Mouse (Mus musculus) megakaryocyte, adult 5-6 weeks (primary cell): ENCODE data around the gene Abcc4. TPM values are rescaled to one million over a fixed set of nuclear protein-coding genes. Genes with fewer than 3 reads are reported as not detected.
A peak's percentile ranks its signal among the peaks of the same experiment; 100 is the strongest.
"Not testable (repeated sequence)": the region's sequence is repeated elsewhere in the genome, so short reads cannot be mapped to it uniquely, and the experiment has no call there.

ENCODE experiments used
- ATAC-seq: 2 replicates; pipeline ENCODE4 v1.8.0; 2016; ENCODE audit warnings: mild to moderate bottlenecking, inconsistent platforms; ENCODE audit not compliant: poor library complexity, severe bottlenecking
- total RNA-seq, 2 experiments: library from RNA; stranded (forward) in 1 of 2; stranded (reverse) in 1 of 2; fragments of 153-499, 151-499 nt in 1 of 2; fragments of 221-1000, 200-1000 nt in 1 of 2; gene quantifications; 2 replicates each; pipeline versions ENCODE4 v1.2.3 to v1.2.4; 2015 to 2017

Abcc4 gene
- total RNA-seq, 2 experiments from 2014 or later = 24.6 to 29.8 TPM

GRCm38 (mm10) chr14:118682339-118683034 lies 23.5 kb downstream of the Abcc4 start:
- 0 out of 2 replicates have a peak, but pooled peaks have one; percentile 35 for ATAC-seq

- ATAC-seq = no peak
Observed at GRCm38 (mm10) chr14:118681087-118681486, 24.9 kb downstream of the Abcc4 start.

DNA sequence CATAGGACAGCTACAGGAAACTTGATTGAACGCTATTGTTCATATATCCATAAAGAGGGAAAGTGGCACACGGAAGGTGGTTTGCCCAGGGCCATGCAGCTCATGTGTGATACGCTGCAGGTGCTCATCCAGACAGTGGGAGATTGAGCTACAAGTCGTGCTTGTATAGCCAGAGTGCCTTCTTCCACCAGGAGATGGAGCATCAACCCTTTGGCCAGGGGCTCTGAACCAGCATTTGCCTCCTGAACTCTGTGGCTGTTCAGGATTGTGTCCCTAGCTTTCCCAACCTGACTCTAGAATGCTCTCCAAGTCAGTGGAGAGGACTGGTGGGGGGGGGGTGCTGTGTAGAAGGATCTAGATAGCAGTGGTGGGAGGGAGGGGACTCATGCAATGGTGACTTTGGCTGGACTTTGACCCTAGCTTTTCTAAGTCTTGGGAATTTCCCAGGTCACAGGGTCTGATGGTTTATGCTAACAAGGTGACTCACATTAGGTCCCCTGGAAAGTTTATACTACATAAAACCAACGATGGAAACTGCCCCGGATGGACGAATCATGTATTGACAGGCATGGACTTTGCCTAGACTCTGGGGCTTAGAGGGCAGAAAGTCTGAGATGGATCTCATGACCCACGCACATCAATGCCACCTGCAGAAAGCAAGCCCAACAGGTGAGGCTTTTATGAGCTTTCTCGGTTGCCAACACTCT lies 27.6 kb downstream of the Abcc4 start:
- no peak for ATAC-seq

GRCm38 (mm10) chr14:118676308-118676994 lies 29.6 kb downstream of the Abcc4 start:
- no peak for ATAC-seq

DNA sequence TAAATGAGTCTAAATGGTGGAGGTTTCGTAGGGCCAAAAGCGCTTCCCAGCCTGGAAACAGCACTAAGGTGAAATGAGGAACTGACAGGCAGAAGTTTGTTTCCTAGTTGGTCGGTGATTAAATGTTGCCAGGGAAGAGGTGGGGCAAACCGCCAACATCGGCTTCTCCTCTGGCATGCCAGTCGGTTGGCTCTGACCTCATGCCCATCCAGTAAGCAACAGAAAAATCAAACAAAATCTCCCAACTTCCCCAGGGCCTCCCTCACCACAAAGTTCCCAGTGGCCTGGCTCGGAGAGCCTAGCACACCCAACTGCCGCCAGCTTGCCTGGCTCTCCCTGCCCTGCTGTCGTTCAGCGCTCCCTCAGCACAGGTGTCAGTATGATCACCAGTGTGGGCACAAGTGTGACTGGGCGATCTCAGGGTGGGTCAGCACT lies 31.3 kb downstream of the Abcc4 start:
- peak; percentile 84 for ATAC-seq

- ATAC-seq = peak; percentile 14
Observed at GRCm38 (mm10) chr14:118674224-118674623, 31.8 kb downstream of the Abcc4 start.

DNA sequence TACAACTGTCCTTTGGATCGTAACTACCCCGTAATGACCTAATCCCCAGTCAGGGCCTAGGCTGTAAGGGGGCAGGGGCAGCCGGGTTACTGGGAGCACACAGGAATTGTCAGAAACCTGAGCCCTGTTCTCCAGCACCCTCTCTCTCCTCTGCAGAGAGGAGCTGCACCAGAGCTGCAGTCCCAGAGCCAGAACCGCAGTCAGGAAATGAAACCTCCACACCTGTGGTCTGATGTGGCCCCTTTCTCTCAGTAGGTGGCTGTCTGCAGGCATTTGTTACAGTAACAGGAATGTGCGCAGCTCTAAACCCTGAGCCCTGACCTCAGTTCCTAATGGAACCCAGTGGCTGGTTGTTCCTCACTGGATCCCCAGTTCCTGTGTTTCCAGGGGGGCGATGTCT lies 32.5 kb downstream of the Abcc4 start:
- peak; percentile 19; the same call in 1 of the 2 replicates for ATAC-seq

DNA sequence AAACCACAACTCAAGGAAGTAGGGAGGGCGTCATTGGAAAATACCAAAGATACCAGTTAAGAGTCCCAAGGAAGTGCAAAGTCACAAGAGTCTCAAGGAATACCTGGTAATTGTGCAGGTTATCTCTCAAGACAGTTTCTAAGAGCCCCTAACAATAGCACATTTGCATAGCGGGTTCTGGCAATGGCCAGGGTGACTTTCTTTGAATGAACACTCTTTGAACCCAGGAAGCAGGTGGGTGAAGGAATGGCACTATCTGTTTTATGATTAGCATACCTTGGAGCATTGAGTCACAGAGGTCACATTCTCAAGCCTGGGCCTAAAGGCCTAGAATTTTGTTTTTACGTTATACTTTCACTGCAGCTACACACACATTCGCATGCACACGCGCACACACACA lies 33.1 kb downstream of the Abcc4 start:
- not testable (repeated sequence) for ATAC-seq

DNA sequence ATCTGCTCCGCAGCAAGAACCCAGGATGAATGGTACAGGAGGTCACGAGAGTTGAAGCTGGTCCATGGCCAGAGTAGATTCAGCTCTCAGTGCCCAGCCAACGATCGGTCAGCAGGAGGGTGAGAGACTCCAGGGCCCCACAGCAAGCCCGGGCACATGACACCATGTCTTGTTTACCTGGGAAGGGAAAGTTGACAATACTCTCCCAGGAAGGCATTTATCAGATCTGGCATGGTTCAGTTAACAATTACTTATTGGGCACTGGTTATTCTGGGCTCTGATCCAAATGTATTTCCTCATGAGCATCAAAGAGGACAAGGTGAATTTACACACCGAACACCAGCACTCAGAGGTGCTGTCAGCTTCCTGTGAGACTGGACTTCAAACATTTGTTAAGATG lies 38.5 kb downstream of the Abcc4 start:
- no peak for ATAC-seq

- ATAC-seq = no peak
Observed at GRCm38 (mm10) chr14:118664661-118665060, 41.4 kb downstream of the Abcc4 start.

GRCm38 (mm10) chr14:118662625-118663276 lies 43.3 kb downstream of the Abcc4 start:
- ATAC-seq = peak; percentile 71

DNA sequence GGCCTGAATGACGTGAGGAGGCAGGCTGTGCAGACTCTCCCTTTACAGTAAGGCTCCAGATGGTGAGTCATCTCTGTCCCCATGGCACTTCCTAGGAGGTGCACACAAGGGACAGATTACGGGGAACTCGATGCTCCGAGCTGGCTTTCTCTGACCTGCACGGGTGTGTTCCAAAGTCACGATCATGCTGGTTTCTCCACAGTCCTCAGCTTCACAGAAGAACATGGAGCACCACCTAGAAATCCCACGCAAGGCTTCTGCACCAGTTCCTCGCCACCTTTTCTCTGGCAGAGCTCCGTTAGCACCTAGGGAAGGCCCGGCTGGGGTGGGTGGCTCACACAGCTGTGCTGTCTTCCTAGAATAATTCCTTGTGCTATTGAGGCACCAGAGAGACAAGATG lies 43.9 kb downstream of the Abcc4 start:
- peak; percentile 36 for ATAC-seq

GRCm38 (mm10) chr14:118659230-118659629 lies 46.8 kb downstream of the Abcc4 start:
- ATAC-seq = no peak

DNA sequence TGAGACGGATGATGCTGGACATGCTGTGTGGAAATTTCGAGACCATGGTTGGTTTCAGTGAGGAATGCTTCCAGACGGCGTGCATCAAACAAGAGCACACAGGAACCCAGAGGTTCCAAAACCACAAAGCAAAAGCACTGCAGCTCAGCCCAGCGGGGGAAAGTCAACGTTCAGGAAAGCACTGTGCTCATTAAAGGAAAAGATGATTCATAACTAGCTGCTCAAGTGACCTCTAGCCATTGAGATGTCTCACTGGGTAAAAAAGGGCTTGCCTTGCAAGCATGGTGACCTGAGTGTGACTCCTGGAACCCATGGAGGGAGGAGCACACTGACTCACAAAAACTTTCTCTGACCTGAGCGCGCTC lies 47.7 kb downstream of the Abcc4 start:
- ATAC-seq = no peak; the same call in 1 of the 2 replicates

DNA sequence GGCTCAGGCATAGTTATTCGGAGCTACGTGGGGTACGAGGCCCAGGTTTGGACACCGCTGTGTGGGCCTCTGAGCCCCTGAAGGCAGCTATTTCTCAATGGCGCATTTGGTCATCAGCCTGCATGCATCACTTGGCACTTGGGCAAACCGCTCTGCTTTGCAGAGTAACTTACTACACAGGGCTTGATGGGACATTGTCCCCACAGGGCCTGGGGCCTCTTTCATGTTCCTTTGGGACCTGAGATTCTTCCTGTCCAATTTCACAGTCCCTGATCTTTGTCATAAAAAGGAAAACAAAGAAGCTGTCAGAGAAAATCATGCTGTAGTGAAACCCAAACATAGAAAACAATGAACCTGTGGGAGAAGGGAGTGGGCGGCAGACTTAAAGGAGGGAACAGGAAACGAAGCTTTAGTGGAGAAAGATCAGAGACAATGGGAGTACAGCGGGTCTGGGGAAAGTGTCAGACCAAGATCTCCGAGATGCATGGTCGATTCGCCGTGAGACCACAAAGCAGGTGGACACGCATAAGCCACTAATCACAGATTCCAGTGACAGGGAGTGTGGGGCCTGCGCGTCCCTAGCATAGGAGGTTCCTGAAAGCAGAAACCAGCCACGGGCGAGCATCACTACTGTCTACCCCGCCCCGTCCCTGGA lies 48.2 kb downstream of the Abcc4 start:
- ATAC-seq = peak; percentile 25

DNA sequence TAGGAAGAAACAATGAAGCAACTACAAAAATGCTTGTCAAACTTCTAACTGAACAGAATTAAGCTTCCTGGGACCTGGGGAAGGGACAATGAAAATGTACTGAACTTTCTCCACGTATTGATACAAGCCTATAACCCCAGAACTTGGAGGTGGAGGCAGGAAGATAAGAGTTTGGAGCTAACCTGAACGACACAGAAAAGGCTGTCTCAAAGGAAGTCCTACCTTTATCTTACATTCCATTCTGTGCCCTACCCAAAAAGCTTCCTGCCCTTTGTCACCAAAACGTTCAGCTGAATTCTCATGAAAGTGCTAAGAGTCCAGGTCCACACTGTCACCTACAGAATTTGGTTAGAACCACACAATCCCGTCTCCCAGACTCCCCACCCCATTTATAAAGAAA lies 48.8 kb downstream of the Abcc4 start:
- ATAC-seq = no peak

- no peak for ATAC-seq
Observed at GRCm38 (mm10) chr14:118656036-118656435, 50.0 kb downstream of the Abcc4 start.

DNA sequence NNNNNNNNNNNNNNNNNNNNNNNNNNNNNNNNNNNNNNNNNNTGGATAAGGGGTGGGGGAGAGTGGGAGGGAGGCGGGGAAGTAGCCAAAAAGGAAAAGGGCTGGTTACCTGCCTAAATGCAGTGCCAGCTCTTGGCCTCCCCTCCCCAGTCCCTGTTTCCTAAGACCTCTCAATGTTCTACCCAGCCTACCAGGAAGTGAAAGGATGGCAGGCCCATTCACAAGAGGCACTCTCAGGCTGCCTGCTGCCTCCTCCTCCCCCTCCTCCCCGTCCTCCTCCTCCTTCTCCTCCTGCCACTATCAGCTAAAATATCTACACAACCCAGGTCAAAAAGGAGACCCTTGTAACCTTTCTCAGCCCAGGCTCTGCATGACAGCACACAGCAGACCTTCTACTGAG lies 51.1 kb downstream of the Abcc4 start:
- ATAC-seq = peak; percentile 58

- ATAC-seq = no peak
Observed at GRCm38 (mm10) chr14:118651704-118652439, 54.1 kb downstream of the Abcc4 start.

DNA sequence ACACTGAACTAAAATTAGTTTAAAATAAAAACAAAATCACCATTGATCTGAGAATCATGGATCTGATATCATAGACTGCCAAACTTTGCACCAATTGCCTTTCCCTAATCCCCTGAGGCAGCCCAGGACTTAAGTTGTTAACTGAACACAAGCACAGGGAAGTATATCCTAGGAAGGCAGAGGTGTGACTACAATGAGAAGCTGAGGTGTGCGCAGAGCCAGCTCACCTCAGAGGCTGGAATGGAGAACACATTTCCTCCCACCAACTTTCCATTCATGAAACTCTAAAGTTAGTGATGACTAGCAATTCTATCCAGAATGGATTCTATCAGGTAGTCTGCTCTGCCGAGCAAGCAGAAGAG lies 56.1 kb downstream of the Abcc4 start:
- ATAC-seq = 0 out of 2 replicates have a peak, but pooled peaks have one; percentile 10
